Mouse (Mus musculus): ENCODE data around the gene Csrp3. TPM values are rescaled to one million over a fixed set of nuclear protein-coding genes. Genes with fewer than 3 reads are reported as not detected.
A peak's percentile ranks its signal among the peaks of the same experiment; 100 is the strongest.

The Csrp3 gene
- polyA plus RNA-seq, 1 experiment from 2014 or later: not detected

DNA sequence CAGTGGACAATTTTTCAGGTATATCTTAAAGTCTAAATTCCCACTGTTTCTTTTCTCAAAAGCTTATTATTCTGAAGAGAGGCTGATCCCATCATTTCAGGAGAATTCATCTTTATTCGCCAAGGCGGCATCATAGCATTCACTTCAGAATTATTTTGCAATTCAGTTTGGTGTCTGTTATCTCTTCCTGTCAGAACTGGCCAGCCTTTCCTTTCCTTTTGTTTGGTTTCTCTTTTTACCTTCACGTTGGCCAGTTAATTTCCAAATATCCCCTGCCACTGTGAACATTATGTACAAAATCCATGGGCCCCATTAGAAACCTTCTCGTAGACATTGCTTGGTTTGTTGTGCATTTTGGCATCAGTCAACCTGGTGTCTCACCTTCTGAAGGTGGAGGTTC, 11.5 kb upstream of the Csrp3 start:
- no peak for ATAC-seq
- no peak for DNase-seq (ENCODE audit: low spot score)
- Histone ChIP-seq H3K4me3 (ENCODE audit: low read depth, low read length) (no peak overlapping the region), H3K4me2 (ENCODE audit: low read length) (no peak overlapping the region), H3K9ac (ENCODE audit: low read length) (no peak overlapping the region), H3K27me3 (replicated peaks; ENCODE audit: control insufficient read depth, insufficient read depth, low read length) (no peaks in the 10 kb centered on the region), H3K27ac (ENCODE audit: low read depth, low read length) (no peak overlapping the region), H3K9me3 (replicated peaks; ENCODE audit: control insufficient read depth, low read length) (no peaks in the 10 kb centered on the region), H3K4me1 (ENCODE audit: control insufficient read depth, insufficient read depth, low read length) (no peaks in the 10 kb centered on the region), H3K36me3 (ENCODE audit: control insufficient read depth, insufficient read depth, low read length) (no peaks in the 10 kb centered on the region)
- WGBS: 88% methylated on average over 4 of the region's 4 CpGs

DNA sequence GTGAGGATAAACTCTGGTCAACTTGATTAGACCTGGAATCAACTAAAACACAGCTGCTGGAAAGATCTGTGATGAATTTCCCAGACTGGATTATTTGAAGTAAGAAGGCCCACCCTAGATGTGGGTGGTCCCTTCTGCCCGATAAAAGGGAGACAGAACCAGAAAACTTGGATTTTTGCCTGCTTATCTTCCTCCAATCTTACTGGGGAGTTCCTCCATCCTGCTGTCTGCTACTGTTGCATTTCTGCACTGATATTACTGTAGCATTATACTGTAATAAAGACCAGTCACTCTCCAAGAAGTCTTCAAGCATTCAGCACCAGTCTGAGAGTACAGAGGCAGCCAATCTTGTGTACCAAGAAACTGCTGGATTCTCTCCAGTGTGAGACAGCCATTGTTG, 10.4 kb upstream of the Csrp3 start:
- Histone ChIP-seq H3K27me3 (replicated peaks; ENCODE audit: control insufficient read depth, insufficient read depth, low read length) (no peaks in the 10 kb centered on the region), H3K36me3 (ENCODE audit: control insufficient read depth, insufficient read depth, low read length) (no peaks in the 10 kb centered on the region), H3K4me3 (ENCODE audit: low read depth, low read length) (no peak overlapping the region), H3K4me1 (ENCODE audit: control insufficient read depth, insufficient read depth, low read length) (no peaks in the 10 kb centered on the region), H3K9me3 (replicated peaks; ENCODE audit: control insufficient read depth, low read length) (no peaks in the 10 kb centered on the region), H3K9ac (ENCODE audit: low read length) (no peak overlapping the region), H3K27ac (ENCODE audit: low read depth, low read length) (no peak overlapping the region), H3K4me2 (ENCODE audit: low read length) (no peak overlapping the region)
- ATAC-seq (no peak), DNase-seq (ENCODE audit: low spot score) (no peak)
- 88% methylated on average over 1 of the region's 1 CpGs for WGBS

DNA sequence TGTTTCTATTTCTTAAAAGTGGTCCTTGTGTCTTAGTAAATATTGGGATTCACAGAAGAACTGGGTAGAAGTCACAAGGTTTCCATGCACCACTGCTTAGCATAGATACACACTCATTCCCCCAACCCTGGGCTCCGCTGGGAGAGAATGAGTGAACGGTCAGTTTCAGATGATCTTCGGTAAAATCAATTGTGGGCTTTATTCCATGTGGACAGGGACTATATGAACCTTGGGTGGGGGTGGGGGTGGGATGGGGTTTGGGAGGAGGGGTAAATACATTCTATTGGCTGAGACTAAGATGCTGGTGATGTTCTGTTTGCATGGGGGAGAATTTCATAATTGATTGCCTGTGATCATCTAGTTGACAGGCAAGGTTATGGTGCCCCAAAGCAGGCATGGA, 7.6 kb upstream of the Csrp3 start:
- H3K27me3 ChIP-seq (replicated peaks; ENCODE audit: control insufficient read depth, insufficient read depth, low read length): no peaks in the 10 kb centered on the region
- H3K4me2 ChIP-seq (ENCODE audit: low read length): no peak overlapping the region
- no peak overlapping the region for H3K4me3 ChIP-seq (ENCODE audit: low read depth, low read length)
- H3K4me1 ChIP-seq (ENCODE audit: control insufficient read depth, insufficient read depth, low read length): no peaks in the 10 kb centered on the region
- H3K9me3 ChIP-seq (replicated peaks; ENCODE audit: control insufficient read depth, low read length): no peaks in the 10 kb centered on the region
- no peak overlapping the region for H3K9ac ChIP-seq (ENCODE audit: low read length)
- no peak overlapping the region for H3K27ac ChIP-seq (ENCODE audit: low read depth, low read length)
- ATAC-seq: no peak
- no peak for DNase-seq (ENCODE audit: low spot score)
- 93% methylated on average over 3 of the region's 3 CpGs for WGBS
- no peaks in the 10 kb centered on the region for H3K36me3 ChIP-seq (ENCODE audit: control insufficient read depth, insufficient read depth, low read length)

DNA sequence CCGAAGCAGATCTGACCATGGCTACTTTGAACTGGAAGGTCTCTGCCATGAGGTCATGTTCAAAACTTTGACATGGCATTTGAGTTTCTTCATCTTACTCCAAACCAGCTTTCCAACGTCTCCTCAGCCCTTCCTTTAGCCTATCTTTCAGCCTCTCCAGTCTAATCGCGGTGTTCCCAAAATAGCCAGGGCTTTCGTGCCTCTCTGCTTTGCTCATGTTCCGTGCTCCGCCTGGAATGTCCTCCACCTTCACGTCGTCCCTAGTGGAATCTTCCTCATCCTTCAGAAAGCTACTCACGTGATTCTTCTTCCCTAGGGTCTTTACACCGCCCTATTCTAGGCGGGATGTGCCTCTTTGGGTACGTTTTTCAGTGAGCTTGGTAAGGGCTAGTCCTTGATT, 5.7 kb upstream of the Csrp3 start:
- H3K36me3 ChIP-seq (ENCODE audit: control insufficient read depth, insufficient read depth, low read length): no peaks in the 10 kb centered on the region
- no peak for ATAC-seq

DNA sequence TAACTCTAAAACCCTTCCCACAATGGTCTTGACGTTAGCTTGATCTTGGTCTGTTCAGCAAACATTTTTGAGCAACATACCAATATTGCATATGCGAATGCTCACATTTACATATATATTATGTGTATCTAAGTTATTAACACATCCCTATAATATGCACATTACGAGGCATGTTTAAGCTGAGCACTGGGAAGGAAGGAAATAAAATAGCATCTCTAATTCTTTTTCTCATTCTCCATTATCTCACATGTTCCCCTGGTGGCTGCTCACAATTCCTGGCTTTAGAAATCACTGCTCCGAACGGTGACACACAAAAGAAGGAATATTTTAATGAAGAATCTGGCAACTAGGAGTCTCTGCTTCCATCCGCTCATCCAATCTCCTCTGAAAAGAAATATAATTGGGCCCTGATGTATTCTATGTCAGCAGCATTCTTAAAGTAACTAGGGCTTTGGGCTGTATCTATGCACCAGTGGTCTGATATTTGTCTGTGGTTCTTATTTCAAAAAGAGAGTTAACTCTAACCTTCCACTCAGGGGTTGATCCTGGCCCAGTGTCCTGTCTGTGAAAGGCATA, 3.8 kb upstream of the Csrp3 start:
- WGBS: 41% methylated on average over 6 of the region's 6 CpGs
- H3K27ac ChIP-seq (ENCODE audit: low read depth, low read length): no peak overlapping the region

More for the DNA sequence above, 5.7 kb upstream of the Csrp3 start:
- Histone ChIP-seq H3K4me2 (ENCODE audit: low read length) (no peak overlapping the region), H3K4me1 (ENCODE audit: control insufficient read depth, insufficient read depth, low read length) (no peaks in the 10 kb centered on the region), H3K4me3 (ENCODE audit: low read depth, low read length) (no peak overlapping the region), H3K27ac (ENCODE audit: low read depth, low read length) (no peak overlapping the region), H3K27me3 (replicated peaks; ENCODE audit: control insufficient read depth, insufficient read depth, low read length) (no peaks in the 10 kb centered on the region), H3K9me3 (replicated peaks; ENCODE audit: control insufficient read depth, low read length) (no peaks in the 10 kb centered on the region), H3K9ac (ENCODE audit: low read length) (no peak overlapping the region)
- no peak for DNase-seq (ENCODE audit: low spot score)
- 87% methylated on average over 13 of the region's 13 CpGs for WGBS

DNA sequence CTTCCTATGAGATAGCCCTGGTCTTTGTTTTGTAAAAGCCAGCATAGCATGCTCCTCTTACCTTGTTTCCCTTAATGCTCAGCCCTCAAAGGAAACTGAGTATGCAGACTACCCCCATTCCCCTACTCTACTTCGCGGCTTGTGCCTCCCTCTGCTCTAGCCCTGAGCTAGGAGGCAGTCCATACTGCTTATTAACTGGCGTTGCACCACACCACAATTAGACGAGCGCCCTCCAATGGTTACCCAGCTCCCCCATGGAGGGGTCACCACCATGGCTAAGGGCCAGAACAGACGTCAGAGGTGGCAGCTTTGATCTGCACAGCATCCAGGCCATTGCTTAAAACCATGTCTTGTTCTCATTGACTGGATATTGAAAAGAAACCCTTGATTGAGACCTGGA, 1.1 kb downstream of the Csrp3 start:
- Histone ChIP-seq H3K27me3 (replicated peaks; ENCODE audit: control insufficient read depth, insufficient read depth, low read length) (no peaks in the 10 kb centered on the region), H3K4me2 (ENCODE audit: low read length) (no peak overlapping the region)
- WGBS: 59% methylated on average over 6 of the region's 6 CpGs

More for the DNA sequence above, 3.8 kb upstream of the Csrp3 start:
- no peaks in the 10 kb centered on the region for H3K9me3 ChIP-seq (replicated peaks; ENCODE audit: control insufficient read depth, low read length)
- no peak overlapping the region for H3K9ac ChIP-seq (ENCODE audit: low read length)
- H3K4me3 ChIP-seq (ENCODE audit: low read depth, low read length): no peak overlapping the region
- no peaks in the 10 kb centered on the region for H3K27me3 ChIP-seq (replicated peaks; ENCODE audit: control insufficient read depth, insufficient read depth, low read length)
- H3K36me3 ChIP-seq (ENCODE audit: control insufficient read depth, insufficient read depth, low read length): no peaks in the 10 kb centered on the region
- no peaks in the 10 kb centered on the region for H3K4me1 ChIP-seq (ENCODE audit: control insufficient read depth, insufficient read depth, low read length)
- H3K4me2 ChIP-seq (ENCODE audit: low read length): no peak overlapping the region
- DNase-seq (ENCODE audit: low spot score) (peak; percentile 19), ATAC-seq (no peak)

DNA sequence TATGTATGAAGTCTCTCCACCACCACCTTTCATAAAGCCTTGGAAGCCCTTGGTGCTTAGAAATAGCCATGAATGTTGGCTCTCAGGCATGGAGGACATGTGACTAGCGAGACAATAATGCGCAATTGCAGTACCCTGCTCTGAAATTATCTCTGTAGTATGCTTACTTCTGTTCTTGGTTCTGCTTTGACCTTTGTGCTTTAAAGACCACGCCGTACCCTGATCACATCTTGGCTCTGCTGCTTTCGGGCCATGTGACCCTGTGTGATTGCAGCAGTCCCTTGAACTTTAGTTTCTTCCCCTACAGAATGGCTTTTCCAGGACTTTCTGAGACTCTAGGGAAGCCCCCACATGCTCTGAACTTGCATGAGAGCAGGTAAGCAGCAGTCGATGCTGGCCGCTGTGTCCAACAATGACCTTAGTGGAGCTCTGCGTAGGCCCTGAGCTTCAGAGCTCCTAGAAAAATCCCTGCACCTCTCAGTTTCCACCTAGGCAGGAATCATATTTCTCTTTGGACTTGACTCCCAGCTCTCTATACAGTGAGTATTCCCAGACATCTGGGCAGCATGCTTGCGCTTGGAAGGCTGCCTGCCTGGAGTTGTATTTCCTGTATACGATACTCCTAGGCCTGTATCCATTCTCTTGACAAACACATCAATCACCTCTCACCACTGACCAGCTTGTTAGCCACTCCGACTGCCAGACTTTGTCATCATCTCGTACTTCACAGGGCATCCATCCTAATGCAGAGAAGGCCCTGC, 2.4 kb downstream of the Csrp3 start:
- H3K9me3 ChIP-seq (replicated peaks; ENCODE audit: control insufficient read depth, low read length): no peaks in the 10 kb centered on the region
- H3K36me3 ChIP-seq (ENCODE audit: control insufficient read depth, insufficient read depth, low read length): no peaks in the 10 kb centered on the region
- H3K27ac ChIP-seq (ENCODE audit: low read depth, low read length): no peak overlapping the region
- H3K4me3 ChIP-seq (ENCODE audit: low read depth, low read length): no peak overlapping the region
- no peak overlapping the region for H3K4me2 ChIP-seq (ENCODE audit: low read length)
- WGBS: 94% methylated on average over 12 of the region's 12 CpGs
- no peak overlapping the region for H3K9ac ChIP-seq (ENCODE audit: low read length)
- H3K4me1 ChIP-seq (ENCODE audit: control insufficient read depth, insufficient read depth, low read length): no peaks in the 10 kb centered on the region
- DNase-seq (ENCODE audit: low spot score): no peak
- H3K27me3 ChIP-seq (replicated peaks; ENCODE audit: control insufficient read depth, insufficient read depth, low read length): no peaks in the 10 kb centered on the region
- ATAC-seq: no peak

More for the DNA sequence above, 1.1 kb downstream of the Csrp3 start:
- no peak overlapping the region for H3K27ac ChIP-seq (ENCODE audit: low read depth, low read length)
- no peak for ATAC-seq
- DNase-seq (ENCODE audit: low spot score): no peak
- no peaks in the 10 kb centered on the region for H3K4me1 ChIP-seq (ENCODE audit: control insufficient read depth, insufficient read depth, low read length)
- H3K9me3 ChIP-seq (replicated peaks; ENCODE audit: control insufficient read depth, low read length): no peaks in the 10 kb centered on the region
- H3K4me3 ChIP-seq (ENCODE audit: low read depth, low read length): no peak overlapping the region
- H3K9ac ChIP-seq (ENCODE audit: low read length): no peak overlapping the region
- no peaks in the 10 kb centered on the region for H3K36me3 ChIP-seq (ENCODE audit: control insufficient read depth, insufficient read depth, low read length)

DNA sequence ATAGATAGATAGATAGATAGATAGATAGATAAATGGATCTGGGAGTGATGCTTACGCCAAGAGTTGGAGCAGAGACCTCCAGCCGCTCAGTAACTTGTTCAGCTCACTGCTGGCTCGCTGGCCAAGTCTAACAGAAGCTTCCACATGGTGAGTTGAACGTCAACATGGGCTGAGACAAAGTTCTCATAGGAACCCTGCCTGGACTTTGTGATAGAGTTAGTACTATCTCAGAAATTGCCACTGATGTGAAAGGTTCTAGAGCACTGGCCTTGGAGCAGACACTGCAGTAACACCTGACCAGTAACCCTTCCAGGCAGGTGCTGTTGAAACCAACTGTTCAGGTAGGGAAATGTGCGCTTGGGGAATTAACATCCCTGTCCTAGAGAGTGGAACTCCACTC, 4.3 kb downstream of the Csrp3 start:
- no peak for DNase-seq (ENCODE audit: low spot score)
- Histone ChIP-seq H3K27ac (ENCODE audit: low read depth, low read length) (no peak overlapping the region), H3K4me2 (ENCODE audit: low read length) (no peak overlapping the region), H3K9ac (ENCODE audit: low read length) (no peak overlapping the region), H3K36me3 (ENCODE audit: control insufficient read depth, insufficient read depth, low read length) (no peaks in the 10 kb centered on the region), H3K27me3 (replicated peaks; ENCODE audit: control insufficient read depth, insufficient read depth, low read length) (no peaks in the 10 kb centered on the region), H3K4me3 (ENCODE audit: low read depth, low read length) (no peak overlapping the region), H3K4me1 (ENCODE audit: control insufficient read depth, insufficient read depth, low read length) (no peaks in the 10 kb centered on the region), H3K9me3 (replicated peaks; ENCODE audit: control insufficient read depth, low read length) (no peaks in the 10 kb centered on the region)
- ATAC-seq: no peak
- WGBS: 85% methylated on average over 5 of the region's 5 CpGs

DNA sequence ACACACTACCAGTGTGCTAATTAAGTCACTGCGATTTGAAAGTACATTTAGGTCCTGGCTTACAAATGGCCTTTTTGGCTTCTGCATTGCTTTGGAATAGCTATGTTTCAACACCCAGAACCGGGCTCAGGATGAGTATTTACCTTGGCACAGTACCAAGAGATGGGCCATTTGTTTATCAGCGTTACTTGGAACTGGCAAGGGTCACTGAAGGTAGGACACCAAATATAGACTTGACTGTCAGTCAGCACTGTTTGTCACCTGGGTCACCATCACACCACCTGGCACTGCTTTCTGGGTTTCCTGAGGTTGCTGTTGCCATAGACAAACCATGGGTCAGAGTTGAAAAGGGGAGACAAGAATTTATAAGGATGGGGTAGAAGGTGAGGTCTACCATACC, 5.5 kb downstream of the Csrp3 start:
- H3K4me1 ChIP-seq (ENCODE audit: control insufficient read depth, insufficient read depth, low read length): no peaks in the 10 kb centered on the region
- 71% methylated on average over 3 of the region's 3 CpGs for WGBS
- ATAC-seq (no peak), DNase-seq (ENCODE audit: low spot score) (no peak)
- H3K36me3 ChIP-seq (ENCODE audit: control insufficient read depth, insufficient read depth, low read length): no peaks in the 10 kb centered on the region
- no peaks in the 10 kb centered on the region for H3K9me3 ChIP-seq (replicated peaks; ENCODE audit: control insufficient read depth, low read length)
- no peaks in the 10 kb centered on the region for H3K27me3 ChIP-seq (replicated peaks; ENCODE audit: control insufficient read depth, insufficient read depth, low read length)
- H3K27ac ChIP-seq (ENCODE audit: low read depth, low read length): no peak overlapping the region
- H3K4me3 ChIP-seq (ENCODE audit: low read depth, low read length): no peak overlapping the region
- no peak overlapping the region for H3K9ac ChIP-seq (ENCODE audit: low read length)
- H3K4me2 ChIP-seq (ENCODE audit: low read length): no peak overlapping the region

Data from forebrain, embryonic 14.5 days (tissue).